Mouse (Mus musculus): Measurements from ENCODE around the gene Hyal1. TPM values are rescaled to one million over a fixed set of nuclear protein-coding genes. Genes with fewer than 3 reads are reported as not detected.

The Hyal1 gene
- 17.0 and 17.8 TPM in 2 replicates for polyA plus RNA-seq (2012; rRNA removed)

DNA sequence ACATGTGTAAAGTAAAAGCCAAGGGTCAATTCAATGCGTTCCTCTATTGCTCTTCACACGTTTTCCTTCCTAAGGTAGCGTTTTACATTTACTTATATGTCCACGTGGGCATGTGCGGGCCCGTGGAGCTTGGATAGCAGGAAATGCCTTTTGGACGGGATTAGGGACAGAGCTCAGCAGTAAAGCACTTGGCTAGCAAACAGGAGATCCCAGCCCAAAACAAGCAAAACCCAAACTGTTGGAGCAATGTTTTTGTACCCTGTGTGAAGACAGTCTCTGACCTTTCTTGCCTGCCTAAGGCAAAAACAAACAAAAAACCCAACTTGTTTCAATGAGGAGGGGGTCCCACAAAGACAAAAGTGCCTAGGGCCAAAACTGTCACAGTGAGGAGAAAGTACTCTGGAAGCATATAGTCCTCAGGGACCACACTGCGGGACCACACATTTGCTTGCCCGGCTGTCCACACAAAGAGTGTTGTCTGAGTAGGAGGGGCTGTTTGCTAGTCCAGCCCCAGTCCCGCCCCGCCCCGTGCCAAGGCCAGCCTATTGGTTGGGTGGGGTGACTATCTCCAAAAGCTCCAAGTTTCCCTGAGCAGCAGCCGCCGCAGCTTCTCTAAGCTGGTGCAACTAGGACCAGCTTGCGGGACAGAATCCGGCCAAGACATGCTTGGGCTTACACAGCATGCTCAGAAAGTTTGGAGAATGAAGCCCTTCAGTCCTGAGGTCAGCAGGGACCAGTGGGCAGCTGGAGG, at the start of gene Hyal1:
TSS of gene Hyal1 (plus strand) at position 571 of the 751 bp plus-strand sequence.
- DNase-seq (ENCODE audit: low read depth), result no peak

DNA sequence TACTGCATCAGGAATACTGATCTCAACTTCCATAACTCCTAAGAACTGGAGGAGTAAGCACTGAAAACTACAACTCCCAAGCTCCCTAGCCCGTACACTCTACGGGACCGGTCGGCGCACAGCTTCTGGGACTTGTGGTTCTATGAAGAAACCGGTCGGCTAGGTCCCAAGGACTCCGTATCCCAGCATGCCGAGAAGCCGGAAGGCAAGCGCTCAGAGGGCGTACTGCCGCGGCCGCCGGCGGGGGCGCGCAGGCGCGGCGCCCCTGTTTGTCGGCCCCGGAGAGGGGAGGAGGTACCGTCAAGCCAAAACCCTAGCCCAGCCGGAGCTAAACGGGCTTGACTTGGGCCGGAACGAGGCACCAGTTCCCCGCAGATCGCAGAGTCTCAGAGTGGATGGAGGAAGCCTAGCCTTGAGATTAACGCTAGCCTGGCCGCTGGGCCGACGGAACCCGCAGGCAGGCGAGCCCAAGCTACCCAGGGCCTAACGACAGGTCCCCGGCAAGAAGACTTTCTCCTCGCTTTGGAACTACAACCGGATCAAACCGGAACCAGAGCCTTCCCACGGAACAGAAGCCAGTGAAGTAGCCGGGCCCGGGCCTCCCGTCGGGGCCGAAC, 42.8 kb upstream of the Hyal1 start, which contains the start of gene Tmem115:
TSS of gene Tmem115 (plus strand) at position 155 of the 617 bp plus-strand sequence.
- DNase-seq (ENCODE audit: low read depth), result peak; percentile 98

DNA sequence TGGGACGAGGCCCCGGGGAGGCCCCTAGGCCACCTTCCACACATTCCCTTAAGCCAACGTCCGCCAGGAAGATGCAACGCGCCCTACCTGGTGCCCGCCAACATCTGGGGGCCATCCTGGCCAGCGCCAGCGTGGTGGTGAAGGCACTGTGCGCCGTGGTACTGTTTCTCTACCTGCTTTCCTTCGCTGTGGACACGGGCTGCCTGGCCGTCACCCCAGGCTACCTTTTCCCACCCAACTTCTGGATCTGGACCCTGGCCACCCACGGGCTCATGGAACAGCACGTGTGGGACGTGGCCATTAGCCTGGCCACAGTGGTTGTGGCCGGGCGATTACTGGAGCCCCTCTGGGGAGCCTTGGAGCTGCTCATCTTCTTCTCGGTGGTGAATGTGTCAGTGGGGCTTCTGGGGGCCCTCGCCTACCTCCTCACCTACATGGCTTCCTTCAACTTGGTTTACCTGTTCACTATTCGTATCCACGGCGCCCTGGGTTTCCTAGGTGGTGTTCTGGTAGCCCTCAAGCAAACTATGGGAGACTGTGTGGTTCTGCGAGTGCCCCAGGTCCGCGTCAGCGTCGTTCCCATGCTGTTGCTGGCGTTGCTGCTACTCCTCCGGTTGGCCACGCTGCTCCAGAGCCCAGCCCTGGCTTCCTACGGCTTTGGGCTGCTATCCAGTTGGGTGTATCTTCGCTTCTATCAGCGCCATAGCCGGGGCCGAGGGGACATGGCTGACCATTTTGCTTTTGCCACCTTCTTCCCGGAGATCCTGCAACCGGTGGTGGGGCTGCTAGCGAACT, 42.1 kb upstream of the Hyal1 start:
- DNase-seq (ENCODE audit: low read depth), result no peak

DNA sequence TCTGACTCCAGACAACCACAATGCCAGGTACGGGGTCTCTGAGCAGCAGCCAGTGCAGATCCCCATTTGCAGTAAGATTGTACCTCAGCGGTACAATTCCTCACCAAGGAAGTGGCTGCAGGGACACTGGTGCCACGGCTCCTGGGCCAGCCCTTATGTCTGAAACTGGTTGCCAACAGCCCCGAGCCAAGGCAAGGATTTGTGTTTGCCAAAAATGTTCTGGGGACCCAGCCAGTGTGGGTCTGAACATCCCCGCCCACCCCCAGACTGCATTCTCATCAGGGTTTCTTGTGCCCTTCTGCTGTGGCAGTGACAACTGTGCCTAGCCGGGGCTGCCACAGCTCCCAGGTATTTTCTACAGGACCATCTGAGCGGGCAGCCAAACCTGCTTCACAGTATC, 38.5 kb upstream of the Hyal1 start:
- no peak for DNase-seq (ENCODE audit: low read depth)

DNA sequence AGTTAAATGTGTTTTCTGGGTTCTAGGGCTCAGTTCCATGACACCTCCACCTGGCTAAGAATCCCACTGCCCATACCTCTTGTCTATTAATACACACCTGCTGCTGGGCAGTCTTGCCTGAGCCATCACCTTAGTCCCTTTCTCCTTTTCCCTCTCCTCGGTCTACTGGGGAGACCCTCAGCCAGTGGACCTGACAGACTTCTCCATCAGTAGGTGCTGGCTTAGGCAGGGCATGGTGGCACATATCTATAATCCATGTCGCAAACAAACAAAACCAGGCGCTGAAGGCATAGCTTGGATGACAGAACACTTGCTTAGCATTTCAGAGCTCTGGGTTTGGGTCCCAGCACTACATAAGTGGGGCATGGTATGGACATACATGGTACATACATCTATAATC, 38.0 kb upstream of the Hyal1 start:
- no peak for DNase-seq (ENCODE audit: low read depth)

DNA sequence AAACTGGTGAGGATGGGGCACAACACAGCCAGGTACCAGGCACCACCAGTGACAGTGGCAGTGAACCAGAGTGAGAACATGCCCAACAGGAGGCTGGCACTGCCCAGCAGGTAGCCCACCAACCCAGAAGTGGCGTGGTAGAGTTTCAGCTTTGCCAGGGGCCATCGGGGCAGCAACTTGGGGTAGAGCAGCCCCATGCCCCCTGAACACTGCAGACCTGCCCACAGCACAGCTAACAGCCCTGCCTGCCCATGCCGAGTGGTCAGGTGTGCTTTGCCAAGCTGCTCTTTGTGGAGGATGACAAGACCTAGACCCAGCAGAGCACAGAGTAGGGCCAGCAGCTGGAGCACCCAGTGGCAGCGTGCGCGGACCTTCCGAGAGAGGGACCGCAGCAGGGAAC, 36.8 kb upstream of the Hyal1 start:
- DNase-seq (ENCODE audit: low read depth), result no peak

DNA sequence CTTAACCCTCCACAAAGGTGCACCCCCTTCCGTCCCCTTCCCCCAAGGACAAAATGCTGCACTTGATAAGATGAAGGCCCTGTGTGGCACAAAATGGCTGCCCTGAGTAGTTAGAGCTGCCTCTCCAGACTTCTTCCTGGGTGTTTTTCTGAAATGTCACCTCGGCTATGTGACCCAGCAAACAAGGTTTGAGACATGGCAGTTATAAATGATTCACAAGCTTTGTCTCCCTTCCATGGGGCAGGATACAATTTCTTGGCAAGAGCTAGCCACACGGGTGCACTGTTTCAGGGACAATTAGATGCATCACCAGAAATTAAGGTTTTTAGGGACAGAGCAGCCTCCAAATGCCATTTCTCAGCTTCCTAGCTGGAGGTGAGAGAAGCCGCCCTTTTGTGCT, 36.3 kb upstream of the Hyal1 start:
- DNase-seq (ENCODE audit: low read depth), result no peak

DNA sequence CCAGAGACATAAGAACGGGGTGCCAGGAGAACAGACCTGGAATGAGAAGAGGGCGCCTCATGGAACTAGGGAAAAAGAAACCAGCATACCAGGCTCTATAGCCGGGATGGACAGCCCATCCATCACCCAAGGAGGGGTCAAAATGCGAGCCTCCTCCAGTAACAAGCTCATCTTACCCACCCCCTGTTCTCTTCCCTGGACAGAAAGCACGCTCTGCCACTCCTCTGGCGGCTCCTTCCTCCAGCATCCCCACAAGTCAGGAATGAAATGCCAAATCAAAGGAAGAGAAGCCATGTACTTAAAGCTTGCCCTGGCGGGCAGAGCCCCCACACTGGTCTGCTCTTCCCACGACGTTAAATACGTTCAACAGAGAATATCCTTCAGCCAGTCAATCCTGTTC, 35.7 kb upstream of the Hyal1 start:
- DNase-seq (ENCODE audit: low read depth), result no peak

DNA sequence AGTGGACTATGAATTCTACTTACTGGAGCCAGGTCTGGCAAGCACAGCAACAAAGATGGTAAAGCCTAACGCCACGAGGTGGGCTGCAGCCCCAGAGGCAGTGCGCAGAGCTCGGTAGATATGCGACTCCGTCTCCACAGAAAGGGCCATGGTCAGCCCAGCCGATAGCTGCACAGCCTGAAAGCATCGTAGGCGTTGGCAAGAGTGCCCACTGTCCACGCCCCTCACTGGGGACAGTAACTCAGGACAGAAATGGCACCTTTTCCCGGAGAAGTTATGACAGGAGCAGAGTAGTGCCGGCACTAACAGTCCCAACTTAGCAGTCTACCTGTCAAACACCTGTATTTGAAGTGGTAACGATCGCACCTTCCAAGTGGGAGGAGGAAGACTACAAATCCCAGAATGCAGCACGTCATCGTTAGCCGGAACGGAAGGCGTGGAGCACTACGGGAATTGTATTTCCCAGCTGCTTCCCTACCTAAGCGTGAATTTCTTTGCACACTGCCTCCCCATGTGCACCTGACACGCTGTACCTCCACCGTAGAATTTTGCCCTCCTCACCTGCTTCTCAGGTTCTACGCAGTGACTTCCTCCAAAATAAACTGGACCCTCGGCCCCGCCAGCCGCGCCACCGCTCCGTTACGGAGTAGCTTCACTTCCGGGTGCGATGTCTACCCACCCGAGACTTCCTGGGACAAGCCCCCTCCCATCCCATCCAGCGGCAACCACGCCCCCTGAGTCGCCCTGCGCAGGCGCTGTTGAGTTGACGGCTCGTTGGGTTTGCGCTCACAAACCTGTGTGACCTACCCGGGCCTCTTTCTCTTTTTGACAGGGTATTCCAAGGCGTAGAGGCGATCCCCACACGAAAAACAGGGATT, 35.0 kb upstream of the Hyal1 start, which contains the start of the genes Cyb561d2 and Nprl2:
TSS of gene Cyb561d2 (minus strand) at position 720 of the 878 bp plus-strand sequence.
TSS of gene Nprl2 (plus strand) at position 753 of the 878 bp plus-strand sequence.
- DNase-seq (ENCODE audit: low read depth), result peak; percentile 74

DNA sequence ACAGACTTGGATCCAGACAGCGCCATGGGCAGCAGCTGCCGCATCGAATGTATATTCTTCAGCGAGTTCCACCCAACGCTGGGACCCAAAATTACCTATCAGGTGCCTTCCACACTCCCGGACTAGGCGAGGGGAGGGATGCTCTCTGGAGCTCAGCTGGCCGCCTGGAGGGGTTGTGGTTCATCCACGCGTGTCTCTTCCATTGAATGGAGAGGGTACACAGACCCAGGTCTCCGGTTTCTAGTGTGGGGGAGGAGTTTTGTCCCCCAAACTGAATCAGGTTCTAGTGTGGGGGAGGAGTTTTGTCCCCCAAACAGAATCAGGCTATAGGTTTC, 34.4 kb upstream of the Hyal1 start:
- no peak for DNase-seq (ENCODE audit: low read depth)

DNA sequence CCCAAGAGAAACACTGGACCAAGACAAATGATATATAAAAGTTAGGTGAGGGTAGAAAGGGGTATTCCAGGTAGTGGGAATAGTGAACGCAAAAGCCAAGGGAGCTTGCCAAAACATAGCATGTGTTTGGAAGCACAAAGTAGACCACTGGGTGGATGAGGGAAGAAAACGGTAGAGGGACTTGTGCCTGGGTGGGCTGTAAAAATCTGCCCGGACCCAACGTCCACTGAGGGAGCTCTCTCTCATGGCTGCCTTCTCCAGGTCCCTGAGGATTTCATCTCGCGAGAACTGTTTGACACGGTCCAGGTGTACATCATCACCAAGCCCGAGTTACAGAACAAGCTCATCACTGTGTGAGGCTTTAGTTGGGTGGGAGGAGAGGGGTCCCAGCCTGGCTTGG, 34.0 kb upstream of the Hyal1 start:
- no peak for DNase-seq (ENCODE audit: low read depth)

DNA sequence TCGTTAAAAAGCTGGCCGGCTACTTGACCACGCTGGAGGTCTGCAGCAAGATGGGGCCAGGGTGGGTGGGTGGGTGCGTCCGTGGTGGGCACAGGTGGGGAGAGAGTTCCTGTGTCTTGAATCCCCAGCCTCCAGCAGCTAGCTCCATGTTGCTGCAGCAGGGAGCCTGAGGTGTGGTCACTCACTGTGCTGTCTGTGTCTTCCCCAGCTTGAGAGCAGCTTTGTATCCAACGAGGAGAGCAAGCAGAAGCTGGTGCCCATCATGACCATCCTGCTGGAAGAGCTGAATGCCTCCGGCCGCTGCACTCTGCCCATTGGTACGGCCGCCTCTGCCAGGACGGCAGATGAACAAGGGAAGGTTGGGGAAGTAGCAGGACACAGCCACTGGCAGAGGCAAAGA, 33.4 kb upstream of the Hyal1 start:
- DNase-seq (ENCODE audit: low read depth), result no peak

DNA sequence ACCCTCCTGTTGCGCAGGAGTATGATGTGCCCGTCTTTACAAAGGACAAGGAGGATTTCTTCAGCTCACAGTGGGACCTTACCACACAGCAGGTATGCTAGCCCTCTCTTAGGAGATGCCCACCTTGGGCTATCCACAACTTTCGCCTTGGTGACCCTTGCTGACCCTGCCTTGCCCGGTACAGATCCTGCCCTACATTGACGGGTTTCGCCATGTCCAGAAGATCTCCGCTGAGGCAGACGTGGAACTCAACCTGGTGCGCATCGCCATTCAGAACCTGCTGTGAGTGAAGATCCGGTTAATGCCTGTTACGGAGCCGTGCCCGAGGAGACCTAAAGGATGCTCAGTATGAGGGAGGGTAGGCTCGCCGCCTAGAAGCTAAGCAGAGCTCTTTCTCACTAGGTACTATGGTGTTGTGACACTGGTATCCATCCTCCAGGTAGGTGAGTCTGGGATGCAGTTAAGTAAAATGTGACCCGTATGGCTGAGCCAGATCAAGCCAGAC, 32.5 kb upstream of the Hyal1 start:
- no peak for DNase-seq (ENCODE audit: low read depth)

DNA sequence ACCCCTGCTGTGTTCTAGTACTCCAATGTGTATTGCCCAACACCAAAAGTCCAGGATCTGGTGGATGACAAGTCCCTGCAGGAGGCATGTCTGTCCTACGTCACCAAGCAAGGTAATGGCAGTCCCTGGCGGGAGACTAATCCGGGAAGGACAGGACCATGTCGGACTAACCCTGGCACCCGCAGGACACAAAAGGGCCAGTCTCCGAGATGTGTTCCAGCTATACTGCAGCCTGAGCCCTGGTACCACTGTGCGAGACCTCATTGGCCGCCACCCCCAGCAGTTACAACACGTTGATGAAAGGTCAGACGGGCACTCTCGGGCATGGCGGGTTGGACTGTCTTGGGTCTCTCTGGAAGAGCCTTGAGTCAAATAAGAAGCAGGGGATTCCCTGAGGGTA, 32.0 kb upstream of the Hyal1 start:
- no peak for DNase-seq (ENCODE audit: low read depth)

DNA sequence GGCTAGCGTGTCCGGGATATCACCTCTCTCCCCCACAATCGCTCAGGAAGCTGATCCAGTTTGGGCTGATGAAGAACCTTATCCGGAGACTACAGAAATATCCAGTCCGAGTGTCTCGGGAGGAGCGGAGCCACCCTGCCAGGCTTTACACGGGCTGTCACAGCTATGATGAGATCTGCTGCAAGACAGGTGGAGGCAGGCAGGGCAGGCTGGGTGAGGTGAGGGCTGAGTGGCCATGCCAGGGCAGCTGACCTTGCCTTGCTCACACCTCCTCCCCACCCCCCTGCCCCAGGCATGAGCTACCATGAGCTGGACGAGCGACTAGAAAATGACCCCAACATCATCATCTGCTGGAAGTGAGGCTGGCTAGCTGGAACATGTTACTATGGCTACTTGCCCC, 31.5 kb upstream of the Hyal1 start:
- DNase-seq (ENCODE audit: low read depth), result no peak

DNA sequence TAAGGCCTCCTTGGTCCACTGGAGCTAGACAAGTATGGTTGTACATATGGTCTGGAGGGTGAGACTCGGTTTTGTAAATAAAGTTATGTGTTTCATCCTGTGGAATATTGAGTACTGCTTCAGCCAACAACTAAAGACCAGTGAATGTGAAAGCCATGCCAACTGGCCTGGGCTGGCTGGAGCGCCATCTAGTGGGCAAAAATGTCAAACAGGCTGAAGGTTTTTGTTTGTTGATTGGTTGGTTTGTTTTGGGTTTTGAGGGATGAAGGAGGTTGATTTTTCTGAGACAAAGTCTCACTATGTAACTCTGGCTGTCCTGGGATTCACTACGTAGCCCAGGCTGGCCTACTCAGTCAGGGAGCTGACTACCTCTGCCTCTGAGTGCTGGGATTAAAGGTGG, 31.1 kb upstream of the Hyal1 start:
- DNase-seq (ENCODE audit: low read depth), result no peak

DNA sequence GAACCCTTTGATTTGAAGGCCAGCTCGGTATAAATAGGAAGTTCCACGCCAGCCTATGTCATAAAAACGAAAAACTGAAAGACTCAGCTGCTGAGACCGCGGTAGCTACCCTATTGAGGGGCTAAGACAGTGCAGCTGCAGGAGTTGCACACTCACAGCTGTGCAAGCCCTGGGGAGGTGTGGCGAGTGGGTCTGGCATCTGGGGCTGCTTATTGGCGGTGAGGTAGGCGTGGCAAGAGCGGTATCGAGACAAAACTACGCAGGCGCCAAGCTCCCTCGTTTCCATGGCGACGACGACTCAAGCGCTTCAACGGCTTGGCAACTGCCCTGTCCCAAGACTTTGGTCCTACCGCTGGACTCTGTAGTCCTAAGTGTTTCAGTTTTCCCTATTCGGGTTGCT, 29.7 kb upstream of the Hyal1 start, which contains the start of gene Zmynd10:
TSS of gene Zmynd10 (plus strand) at position 273 of the 400 bp plus-strand sequence.
- no peak for DNase-seq (ENCODE audit: low read depth)

DNA sequence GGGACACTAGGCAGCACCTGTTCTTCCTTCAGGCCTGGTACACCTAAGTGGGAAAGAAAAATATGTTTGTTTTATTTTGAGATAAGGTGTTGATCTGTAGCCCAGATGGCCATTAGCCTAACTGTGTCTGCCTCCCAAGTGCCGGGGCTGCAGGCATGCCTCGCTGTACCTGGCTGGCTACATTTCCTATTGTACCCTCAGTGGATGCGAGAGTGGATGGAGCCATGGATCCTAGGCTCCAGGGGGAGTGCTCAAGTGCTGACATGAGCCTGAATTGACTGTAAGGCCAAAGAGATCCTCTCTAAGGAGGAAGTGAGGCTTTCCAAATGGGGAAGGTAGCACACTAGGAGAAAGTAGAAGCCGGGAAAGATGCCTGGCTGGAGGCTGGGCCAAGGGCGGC, 28.8 kb upstream of the Hyal1 start:
- DNase-seq (ENCODE audit: low read depth), result no peak

DNA sequence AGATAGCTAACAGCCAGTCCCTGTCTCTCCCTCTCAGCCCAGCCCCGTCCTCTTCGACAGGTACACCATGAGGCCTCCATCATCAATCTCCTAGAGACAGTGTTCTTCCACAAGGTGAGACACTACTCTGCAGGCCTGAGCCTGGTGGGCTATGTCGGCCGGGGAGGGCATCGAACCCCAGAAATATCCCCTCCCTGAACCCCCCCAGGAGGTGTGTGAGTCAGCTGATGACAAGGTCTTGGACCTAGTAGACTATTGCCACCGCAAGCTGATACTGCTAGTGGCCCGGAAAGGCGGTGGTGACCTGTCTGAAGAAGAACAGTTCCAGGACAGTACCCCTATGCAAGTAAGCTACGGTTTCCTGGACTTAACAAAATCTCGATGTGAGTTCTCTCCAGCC, 27.9 kb upstream of the Hyal1 start:
- DNase-seq (ENCODE audit: low read depth), result no peak

DNA sequence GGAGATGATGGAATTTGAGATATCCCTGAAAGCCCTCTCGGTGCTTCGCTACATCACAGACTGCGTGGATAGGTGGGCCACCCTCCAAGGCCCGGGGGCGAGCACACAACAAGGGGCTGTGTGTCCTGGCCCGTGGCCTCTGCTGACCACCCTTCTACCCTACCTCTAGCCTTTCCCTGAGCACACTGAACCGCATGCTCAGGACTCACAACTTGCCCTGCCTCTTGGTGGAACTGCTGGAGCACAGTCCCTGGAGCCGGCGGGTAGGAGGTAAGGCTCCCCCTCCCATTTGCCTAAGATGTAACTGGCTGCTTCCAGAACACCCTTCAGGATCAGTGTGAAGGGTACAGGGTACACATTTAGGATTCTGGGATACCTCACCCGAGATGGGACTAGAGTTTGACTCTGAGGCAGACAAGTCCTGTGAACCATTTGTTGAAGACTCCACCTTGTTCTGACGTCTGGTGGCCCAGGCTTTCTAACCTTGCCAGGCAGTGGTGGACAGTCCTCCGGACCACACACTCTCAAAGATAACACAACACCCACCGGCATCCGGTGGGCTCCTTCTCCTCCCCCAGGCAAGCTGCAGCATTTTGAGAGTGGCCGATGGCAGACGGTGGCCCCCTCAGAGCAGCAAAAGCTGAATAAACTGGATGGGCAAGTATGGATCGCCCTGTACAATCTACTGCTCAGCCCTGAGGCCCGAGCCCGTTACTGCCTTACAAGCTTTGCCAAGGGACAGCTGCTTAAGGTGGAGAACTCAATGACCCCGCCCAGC, 27.2 kb upstream of the Hyal1 start:
- no peak for DNase-seq (ENCODE audit: low read depth)

Data from gonadal fat pad, adult 2 months (tissue).